Mouse (Mus musculus) neural tube, embryonic 11.5 days (tissue): ENCODE data around the gene Trip4. TPM values are rescaled to one million over a fixed set of nuclear protein-coding genes. Genes with fewer than 3 reads are reported as not detected.
A peak's percentile ranks its signal among the peaks of the same experiment; 100 is the strongest.

ENCODE experiments used
- ATAC-seq: fragments of 200-750 bp; cut with Nextera tagmentation; 2 replicates; pipeline ENCODE4 v1.8.0; 2017; ENCODE audit warnings: moderate number of reproducible peaks, mild to moderate bottlenecking, moderate TSS enrichment, moderate library complexity; ENCODE audit not compliant: insufficient read depth, low FRiP score, low TSS enrichment
- DNase-seq: peaks from one replicate; pipeline ENCODE4 v3.0.0-alpha.2; 2015; ENCODE audit warnings: low spot score
- H3K27ac ChIP-seq: fragments of 300-500 bp; sonication (generic); 2 replicates; pipeline ENCODE4 v1.5.1; 2014; ENCODE audit warnings: low read depth, mild to moderate bottlenecking, low read length
- H3K27me3 ChIP-seq: fragments of 300-500 bp; sonication (generic); 2 replicates; pipeline ENCODE4 v1.6.1; 2014; ENCODE audit warnings: mild to moderate bottlenecking, low read length, mixed read lengths; ENCODE audit not compliant: control insufficient read depth, insufficient read depth
- H3K36me3 ChIP-seq: fragments of 300-500 bp; sonication (generic); 2 replicates; pipeline ENCODE4 v1.6.1; 2014; ENCODE audit warnings: mild to moderate bottlenecking, low read length, moderate library complexity, mixed read lengths; ENCODE audit not compliant: control insufficient read depth, insufficient read depth
- H3K4me1 ChIP-seq: fragments of 300-500 bp; sonication (generic); 2 replicates; pipeline ENCODE4 v1.6.1; 2014; ENCODE audit warnings: low read length, mixed read lengths; ENCODE audit not compliant: control insufficient read depth, insufficient read depth
- H3K4me2 ChIP-seq: fragments of 300-500 bp; sonication (generic); 2 replicates; pipeline ENCODE4 v1.6.1; 2014; ENCODE audit warnings: low read depth, mild to moderate bottlenecking, moderate library complexity
- H3K4me3 ChIP-seq: fragments of 300-500 bp; sonication (generic); 2 replicates; pipeline ENCODE4 v1.5.1; 2014; ENCODE audit warnings: low read depth, low read length
- H3K9ac ChIP-seq: fragments of 300-500 bp; sonication (generic); 2 replicates; pipeline ENCODE4 v1.6.1; 2014; ENCODE audit warnings: mild to moderate bottlenecking, low read length
- H3K9me3 ChIP-seq: fragments of 300-500 bp; sonication (generic); 2 replicates; pipeline ENCODE4 v1.6.1; 2016; ENCODE audit warnings: low read length; ENCODE audit not compliant: control insufficient read depth
- WGBS: fragments of 180-500 bp; shearing (Covaris S2); extraction: QIAGEN DNeasy Blood & Tissue Kit; methylation state at CpG from one replicate; pipeline ENCODE4 v1.1.7; 2014; 5-methylcytosine and 5-hydroxymethylcytosine counted together
- polyA plus RNA-seq: library from polyadenylated mRNA; unstranded; fragments of >200 nt; fragmentation: Nextera tagmentation; extraction: Ambion mirVana; gene quantifications from 2 replicates; pipeline ENCODE4 v1.2.1, GENCODE M21; 2014

Trip4 gene
- polyA plus RNA-seq, 1 experiment from 2014 or later = 36.2 TPM

DNA sequence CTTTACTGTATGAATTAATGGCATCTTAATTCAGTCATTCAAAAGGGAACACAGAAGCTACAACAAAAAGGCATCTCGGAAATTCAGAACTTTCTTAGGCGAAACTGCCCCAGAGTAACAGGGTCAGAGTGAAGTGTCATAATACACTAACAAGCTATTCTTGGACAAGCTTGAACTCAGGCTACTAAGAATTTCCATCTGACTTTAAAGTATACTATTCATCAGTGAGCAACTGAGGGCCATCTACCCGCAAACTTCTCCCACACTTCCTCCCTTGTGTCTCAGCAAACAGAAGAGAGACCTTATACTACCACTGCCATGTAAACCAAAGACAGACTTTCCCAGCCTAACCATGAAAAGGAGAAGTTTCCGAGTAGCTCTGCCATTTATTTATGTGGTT, 77.4 kb downstream of the Trip4 start:
- Histone ChIP-seq H3K27ac (0 out of 2 replicates have a peak overlapping the region, but pooled peaks have one; percentile 36), H3K4me1 (peaks cover 11% of the 10 kb centered on the region), H3K9me3 (no peaks in the 10 kb centered on the region), H3K4me2 (no peak overlapping the region), H3K9ac (no peak overlapping the region), H3K4me3 (no peak overlapping the region), H3K27me3 (no peaks in the 10 kb centered on the region), H3K36me3 (no peaks in the 10 kb centered on the region)
- no peak for DNase-seq
- ATAC-seq = no peak
- WGBS = 54% methylated on average over 4 of the region's 4 CpGs

DNA sequence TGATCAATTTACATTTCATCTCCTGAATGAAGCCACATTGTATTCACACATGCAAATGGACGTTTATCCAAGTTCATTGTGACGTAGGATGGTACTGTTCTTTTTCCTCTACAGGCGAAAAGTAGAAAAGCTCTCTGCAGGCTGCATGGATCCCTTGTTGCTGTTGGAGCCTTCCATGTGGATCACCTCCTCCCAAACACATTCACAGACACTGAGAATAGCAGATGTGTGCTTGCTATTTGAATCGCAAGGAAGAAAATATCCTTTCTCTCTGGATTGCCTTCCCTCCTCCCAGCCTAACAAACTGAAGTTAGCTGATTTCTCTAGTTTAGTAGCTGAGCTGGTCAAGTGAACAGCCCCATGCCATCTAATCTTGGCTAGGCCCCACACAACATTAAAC, 78.3 kb downstream of the Trip4 start:
- Histone ChIP-seq H3K9ac (no peak overlapping the region), H3K4me1 (peaks cover 14% of the 10 kb centered on the region), H3K36me3 (no peaks in the 10 kb centered on the region), H3K4me3 (no peak overlapping the region), H3K4me2 (no peak overlapping the region), H3K27me3 (no peaks in the 10 kb centered on the region), H3K9me3 (no peaks in the 10 kb centered on the region), H3K27ac (no peak overlapping the region)
- DNase-seq (no peak), ATAC-seq (no peak)
- 75% methylated on average over 4 of the region's 4 CpGs for WGBS

DNA sequence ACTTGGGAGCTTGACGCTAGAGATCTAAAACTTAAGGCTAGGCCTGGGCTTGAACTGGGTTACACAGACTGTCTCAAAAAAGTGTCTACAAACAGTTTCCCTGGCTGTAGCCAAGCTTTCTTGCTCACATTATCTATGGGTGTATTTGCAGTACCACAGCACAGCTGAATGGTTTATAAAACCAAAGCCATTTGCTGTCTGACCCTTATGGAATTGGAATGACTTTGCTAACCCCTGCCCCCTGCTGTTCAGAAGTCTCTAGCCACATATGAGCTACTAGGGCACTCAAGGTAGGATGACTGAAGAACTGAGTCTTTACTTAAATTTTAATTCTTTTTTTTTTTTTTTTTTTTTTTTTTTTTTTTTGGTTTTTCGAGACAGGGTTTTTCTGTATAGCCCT, 79.2 kb downstream of the Trip4 start:
- no peak overlapping the region for H3K4me2 ChIP-seq
- no peak overlapping the region for H3K4me3 ChIP-seq
- H3K9me3 ChIP-seq = no peaks in the 10 kb centered on the region
- H3K27ac ChIP-seq = no peak overlapping the region
- peaks cover 14% of the 10 kb centered on the region for H3K4me1 ChIP-seq
- H3K36me3 ChIP-seq = no peaks in the 10 kb centered on the region
- H3K27me3 ChIP-seq = no peaks in the 10 kb centered on the region
- H3K9ac ChIP-seq = no peak overlapping the region
- peak; percentile 40 for DNase-seq
- 93% methylated on average over 1 of the region's 2 CpGs for WGBS
- no peak for ATAC-seq

DNA sequence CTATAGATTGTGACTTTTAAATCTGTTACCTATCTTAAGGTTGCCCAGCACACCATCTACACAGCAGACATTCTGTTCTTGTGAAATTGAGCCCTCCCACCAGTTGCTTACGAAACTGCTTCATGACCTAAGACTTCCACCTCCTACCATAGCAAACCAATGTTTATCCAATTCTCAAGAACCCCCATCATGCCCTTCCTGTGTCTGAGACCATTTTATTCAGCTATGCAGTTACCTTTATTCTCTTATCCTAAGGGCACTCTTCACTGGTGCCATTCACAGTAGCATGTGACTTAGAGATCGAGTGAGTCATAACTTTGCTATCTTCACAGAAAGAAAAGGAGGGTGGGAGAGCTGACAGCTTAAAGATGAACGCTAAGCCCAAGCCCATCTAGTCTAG, 80.1 kb downstream of the Trip4 start:
- Histone ChIP-seq H3K4me3 (peak overlapping the region; percentile 82), H3K9me3 (no peaks in the 10 kb centered on the region), H3K27me3 (no peaks in the 10 kb centered on the region), H3K4me2 (peak overlapping the region; percentile 62), H3K9ac (peak overlapping the region; percentile 89), H3K27ac (no peak overlapping the region), H3K36me3 (no peaks in the 10 kb centered on the region), H3K4me1 (peaks cover 20% of the 10 kb centered on the region)
- WGBS = 46% methylated on average over 3 of the region's 3 CpGs
- ATAC-seq (no peak), DNase-seq (no peak)

DNA sequence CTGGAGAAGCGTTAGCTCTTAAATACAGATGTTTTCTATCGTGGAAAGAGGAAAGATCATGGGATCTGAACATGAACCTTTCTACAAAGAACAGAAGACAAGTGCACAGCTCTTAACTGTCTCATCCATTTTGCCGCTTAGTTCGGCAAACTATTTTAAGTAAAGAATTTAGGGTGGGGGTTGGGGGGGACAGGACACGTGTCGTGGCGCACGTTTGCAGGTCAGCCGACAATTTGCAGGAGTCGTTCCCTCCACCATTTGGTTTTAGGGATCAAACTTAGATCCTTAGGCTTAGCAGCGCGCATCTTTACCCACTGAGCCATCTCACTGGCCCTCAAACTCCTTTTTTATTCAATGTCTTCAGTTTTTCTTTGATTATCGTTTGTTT, 80.6 kb downstream of the Trip4 start:
- Histone ChIP-seq H3K27me3 (no peaks in the 10 kb centered on the region), H3K4me3 (peak overlapping the region; percentile 82), H3K36me3 (no peaks in the 10 kb centered on the region), H3K4me2 (peak overlapping the region; percentile 62), H3K9ac (peak overlapping the region; percentile 89), H3K27ac (peak overlapping the region; percentile 17; the same call in 1 of the 2 replicates), H3K4me1 (peaks cover 22% of the 10 kb centered on the region), H3K9me3 (no peaks in the 10 kb centered on the region)
- no peak for ATAC-seq
- 3% methylated on average over 13 of the region's 13 CpGs for WGBS
- no peak for DNase-seq

DNA sequence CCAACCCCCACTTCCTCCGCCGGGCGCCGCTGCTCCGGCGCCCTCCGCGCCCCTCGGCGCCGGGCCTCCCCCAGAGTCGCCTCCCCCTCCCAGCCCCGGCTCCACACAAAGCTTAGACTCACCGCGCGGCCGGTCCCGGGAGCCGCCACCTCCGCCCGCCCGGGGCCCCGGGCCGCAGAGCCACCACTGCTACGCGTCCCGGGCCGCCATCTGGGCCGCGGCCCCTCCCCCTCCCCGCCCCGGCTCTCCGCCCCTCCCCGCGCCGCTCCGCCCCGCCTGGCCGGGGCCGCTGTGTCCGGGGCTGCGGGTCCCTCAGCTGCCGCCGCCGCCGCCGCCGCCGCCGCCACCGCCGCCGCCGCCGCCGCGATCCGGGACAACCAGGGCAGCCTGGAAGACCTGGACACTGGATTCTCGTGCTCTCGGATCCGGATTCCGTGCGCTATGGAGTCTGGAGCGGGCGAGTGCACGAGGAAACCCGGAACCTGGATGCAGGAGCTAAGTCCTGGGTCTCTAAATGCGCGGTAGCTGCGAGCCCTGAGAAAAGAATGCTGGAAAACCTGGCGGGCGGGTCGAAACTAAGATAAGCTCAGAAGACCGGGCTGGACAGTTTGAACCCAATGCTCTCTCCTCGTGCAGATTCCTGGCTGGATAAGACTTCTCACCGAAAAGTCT, 81.1 kb downstream of the Trip4 start, which contains the start of gene Zfp609:
Zfp609 (minus strand) TSS at position 221 of the 672 bp plus-strand sequence.
- Histone ChIP-seq H3K4me2 (peak within 1 kb of the TSS; percentile 62), H3K36me3 (no peaks in the 10 kb centered on the region), H3K9ac (peak within 1 kb of the TSS; percentile 89), H3K27me3 (no peaks in the 10 kb centered on the region), H3K4me1 (peaks cover 19% of the 10 kb centered on the region), H3K9me3 (no peaks in the 10 kb centered on the region), H3K4me3 (peak within 1 kb of the TSS; percentile 82), H3K27ac (peak within 1 kb of the TSS; percentile 94)
- DNase-seq = peak; percentile 96
- peak; percentile 82 for ATAC-seq
- WGBS = under 1% methylated on average over 36 of the region's 76 CpGs

DNA sequence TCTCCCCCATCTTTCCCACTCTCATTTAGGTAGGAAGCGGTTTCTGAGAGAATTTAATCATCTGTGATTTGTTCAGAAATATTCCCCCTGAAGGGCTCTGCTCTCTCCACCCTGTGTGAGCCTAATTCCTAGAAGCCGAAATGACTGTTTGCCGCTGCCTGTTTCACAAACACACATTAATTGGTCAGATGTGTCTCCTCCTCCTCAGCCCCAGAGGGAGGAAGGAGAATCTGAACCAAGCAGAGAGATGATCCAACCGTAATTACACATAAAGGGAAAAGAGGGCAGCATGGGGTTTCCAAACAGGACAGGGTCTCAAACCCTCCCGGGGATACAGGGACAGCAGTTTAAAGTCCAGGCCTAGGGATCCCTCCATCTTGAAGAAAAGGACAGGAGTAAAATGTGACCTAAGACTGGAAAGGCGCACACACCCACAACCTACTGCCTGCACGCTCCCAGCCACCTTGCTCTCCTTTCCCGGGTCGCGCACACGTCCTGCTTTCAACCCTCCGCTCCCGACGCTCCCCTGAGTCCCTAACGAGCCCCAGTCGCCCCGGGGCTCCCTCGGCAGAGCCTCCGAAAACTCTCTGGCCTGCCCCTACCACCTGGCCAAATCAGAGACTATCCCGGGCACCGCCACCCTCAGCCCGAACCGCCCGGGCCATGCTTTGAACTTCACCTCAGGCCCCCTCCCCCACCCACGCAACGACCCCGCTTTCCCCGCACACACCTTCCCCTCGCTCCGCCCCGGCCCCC, 81.8 kb downstream of the Trip4 start:
- WGBS = 1% methylated on average over 23 of the region's 31 CpGs
- Histone ChIP-seq H3K4me1 (peaks cover 16% of the 10 kb centered on the region), H3K4me2 (peak overlapping the region; percentile 62), H3K36me3 (no peaks in the 10 kb centered on the region), H3K27me3 (no peaks in the 10 kb centered on the region), H3K4me3 (peak overlapping the region; percentile 82), H3K9me3 (no peaks in the 10 kb centered on the region), H3K27ac (peak overlapping the region; percentile 94), H3K9ac (peak overlapping the region; percentile 89)
- peak; percentile 71 for DNase-seq
- peak; percentile 52 for ATAC-seq

DNA sequence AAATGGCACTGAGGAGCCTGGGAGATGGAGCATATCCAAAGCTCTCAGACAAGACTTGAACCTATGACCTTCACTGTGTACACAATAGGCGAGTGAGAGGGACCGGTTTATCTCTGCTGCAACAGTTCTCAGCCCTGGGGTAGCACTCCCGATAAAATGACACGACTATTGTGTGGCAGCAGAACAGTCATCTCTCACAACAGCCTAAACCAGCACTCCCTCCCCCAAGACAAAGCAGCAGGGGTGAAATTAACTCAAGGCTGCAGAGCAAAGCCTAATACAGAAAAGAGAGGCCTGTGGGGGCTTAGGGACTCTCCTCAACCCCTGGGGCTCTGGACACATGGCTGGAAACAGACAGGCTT, 82.4 kb downstream of the Trip4 start:
- DNase-seq (peak; percentile 69), ATAC-seq (peak; percentile 56; the same call in 1 of the 2 replicates)
- WGBS = 1% methylated on average over 4 of the region's 4 CpGs
- Histone ChIP-seq H3K4me3 (peak overlapping the region; percentile 82), H3K4me1 (peaks cover 16% of the 10 kb centered on the region), H3K9ac (peak overlapping the region; percentile 89), H3K9me3 (no peaks in the 10 kb centered on the region), H3K36me3 (no peaks in the 10 kb centered on the region), H3K27ac (peak overlapping the region; percentile 94), H3K27me3 (no peaks in the 10 kb centered on the region), H3K4me2 (peak overlapping the region; percentile 62)
